Mouse (Mus musculus) embryonic facial prominence, embryonic 11.5 days (tissue): ENCODE data around the gene Dusp10. TPM values are rescaled to one million over a fixed set of nuclear protein-coding genes. Genes with fewer than 3 reads are reported as not detected.

Source experiments
- ATAC-seq: fragments of 200-750 bp; cut with Nextera tagmentation; replicated peaks from 2 replicates; pipeline ENCODE4 v1.8.0; 2017; ENCODE audit warnings: low read depth; ENCODE audit not compliant: insufficient number of reproducible peaks, low FRiP score, low TSS enrichment
- DNase-seq: peaks from one replicate; pipeline ENCODE4 v3.0.0-alpha.2; 2015; ENCODE audit warnings: low spot score
- H3K27ac ChIP-seq: fragments of 300-500 bp; sonication (generic); replicated peaks from 2 replicates; pipeline ENCODE4 v1.5.1; 2014; ENCODE audit warnings: mild to moderate bottlenecking, low read depth, low read length, control low read depth
- H3K27me3 ChIP-seq: fragments of 300-500 bp; sonication (generic); 2 replicates; pipeline ENCODE4 v1.6.1; 2014; ENCODE audit warnings: mild to moderate bottlenecking, low read length, moderate library complexity, mixed read lengths; ENCODE audit not compliant: control insufficient read depth, insufficient read depth
- H3K36me3 ChIP-seq: fragments of 300-500 bp; sonication (generic); replicated peaks from 2 replicates; pipeline ENCODE4 v1.6.1; 2014; ENCODE audit warnings: low read depth, mild to moderate bottlenecking, low read length, moderate library complexity, mixed read lengths; ENCODE audit not compliant: control insufficient read depth, insufficient read depth
- H3K4me1 ChIP-seq: fragments of 300-500 bp; sonication (generic); 2 replicates; pipeline ENCODE4 v1.6.1; 2014; ENCODE audit warnings: low read length, mixed read lengths; ENCODE audit not compliant: control insufficient read depth, insufficient read depth
- H3K4me2 ChIP-seq: fragments of 300-500 bp; sonication (generic); 2 replicates; pipeline ENCODE4 v1.6.1; 2014; ENCODE audit warnings: low read depth, mild to moderate bottlenecking, control low read depth, low read length, moderate library complexity
- H3K4me3 ChIP-seq: fragments of 300-500 bp; sonication (generic); 2 replicates; pipeline ENCODE4 v1.5.1; 2014; ENCODE audit warnings: low read depth, low read length, control low read depth
- H3K9ac ChIP-seq: fragments of 300-500 bp; sonication (generic); replicated peaks from 2 replicates; pipeline ENCODE4 v1.6.1; 2014; ENCODE audit warnings: mild to moderate bottlenecking, control low read depth, low read length
- H3K9me3 ChIP-seq: fragments of 300-500 bp; sonication (generic); replicated peaks from 2 replicates; pipeline ENCODE4 v1.6.1; 2016; ENCODE audit warnings: mild to moderate bottlenecking, low read length, inconsistent platforms, mixed read lengths; ENCODE audit not compliant: control insufficient read depth
- WGBS: fragments of 180-500 bp; shearing (Covaris S2); extraction: QIAGEN DNeasy Blood & Tissue Kit; methylation state at CpG from one replicate; pipeline ENCODE4 v1.1.7; 2014; 5-methylcytosine and 5-hydroxymethylcytosine counted together
- polyA plus RNA-seq: library from polyadenylated mRNA; unstranded; fragments of >200 nt; fragmentation: Nextera tagmentation; extraction: Ambion mirVana; gene quantifications from 2 replicates; pipeline ENCODE4 v1.2.1, GENCODE M21; 2014

Gene Dusp10
- polyA plus RNA-seq, 1 experiment from 2014 or later = 4.6 TPM

- Histone ChIP-seq H3K4me2 (no peak overlapping the region), H3K9me3 (no peaks in the 10 kb centered on the region), H3K36me3 (no peaks in the 10 kb centered on the region), H3K27me3 (no peaks in the 10 kb centered on the region), H3K4me1 (no peaks in the 10 kb centered on the region), H3K9ac (no peak overlapping the region), H3K27ac (no peak overlapping the region), H3K4me3 (no peak overlapping the region)
- DNase-seq (no peak), ATAC-seq (no peak)
- WGBS = 74% methylated on average over 4 of the region's 4 CpGs
Observed at GRCm38 (mm10) chr1:184052331-184052730, 39.2 kb downstream of the Dusp10 start.

- no peaks in the 10 kb centered on the region for H3K9me3 ChIP-seq
- H3K9ac ChIP-seq = no peak overlapping the region
- no peak overlapping the region for H3K4me3 ChIP-seq
- no peak for ATAC-seq
- no peak overlapping the region for H3K4me2 ChIP-seq
- H3K4me1 ChIP-seq = no peaks in the 10 kb centered on the region
- H3K36me3 ChIP-seq = no peaks in the 10 kb centered on the region
- DNase-seq = no peak
- H3K27ac ChIP-seq = no peak overlapping the region
- no peaks in the 10 kb centered on the region for H3K27me3 ChIP-seq
- WGBS = 76% methylated on average over 4 of the region's 4 CpGs
Observed at GRCm38 (mm10) chr1:184053141-184053540, 40.0 kb downstream of the Dusp10 start.

- no peaks in the 10 kb centered on the region for H3K36me3 ChIP-seq
- DNase-seq (no peak), ATAC-seq (no peak)
- H3K27ac ChIP-seq = no peak overlapping the region
- no peak overlapping the region for H3K4me3 ChIP-seq
- H3K9ac ChIP-seq = no peak overlapping the region
- no peaks in the 10 kb centered on the region for H3K4me1 ChIP-seq
- H3K27me3 ChIP-seq = no peaks in the 10 kb centered on the region
- no peak overlapping the region for H3K4me2 ChIP-seq
- H3K9me3 ChIP-seq = no peaks in the 10 kb centered on the region
- 85% methylated on average over 4 of the region's 4 CpGs for WGBS
Observed at GRCm38 (mm10) chr1:184053711-184054110, 40.6 kb downstream of the Dusp10 start.

GRCm38 (mm10) chr1:184054176-184054575, 41.1 kb downstream of the Dusp10 start:
- Histone ChIP-seq H3K27me3 (no peaks in the 10 kb centered on the region), H3K36me3 (no peaks in the 10 kb centered on the region), H3K9me3 (no peaks in the 10 kb centered on the region), H3K4me1 (no peaks in the 10 kb centered on the region), H3K4me3 (no peak overlapping the region), H3K4me2 (no peak overlapping the region), H3K9ac (no peak overlapping the region), H3K27ac (no peak overlapping the region)
- DNase-seq (no peak), ATAC-seq (no peak)
- WGBS = 92% methylated on average over 2 of the region's 2 CpGs

GRCm38 (mm10) chr1:184058206-184058605, 45.1 kb downstream of the Dusp10 start:
- ATAC-seq (no peak), DNase-seq (no peak)
- 67% methylated on average over 8 of the region's 8 CpGs for WGBS
- no peak overlapping the region for H3K4me2 ChIP-seq
- no peaks in the 10 kb centered on the region for H3K36me3 ChIP-seq
- H3K4me3 ChIP-seq = no peak overlapping the region
- H3K9ac ChIP-seq = no peak overlapping the region
- H3K4me1 ChIP-seq = no peaks in the 10 kb centered on the region
- H3K27me3 ChIP-seq = no peaks in the 10 kb centered on the region
- H3K9me3 ChIP-seq = no peaks in the 10 kb centered on the region
- no peak overlapping the region for H3K27ac ChIP-seq

- H3K9ac ChIP-seq = no peak overlapping the region
- no peaks in the 10 kb centered on the region for H3K27me3 ChIP-seq
- no peak overlapping the region for H3K4me3 ChIP-seq
- no peaks in the 10 kb centered on the region for H3K9me3 ChIP-seq
- H3K4me1 ChIP-seq = no peaks in the 10 kb centered on the region
- WGBS = 78% methylated on average over 3 of the region's 3 CpGs
- H3K36me3 ChIP-seq = no peaks in the 10 kb centered on the region
- ATAC-seq = no peak
- DNase-seq = no peak
- H3K4me2 ChIP-seq = no peak overlapping the region
- H3K27ac ChIP-seq = no peak overlapping the region
Observed at GRCm38 (mm10) chr1:184059814-184060213, 46.7 kb downstream of the Dusp10 start.

GRCm38 (mm10) chr1:184060381-184060780, 47.3 kb downstream of the Dusp10 start:
- H3K4me3 ChIP-seq = no peak overlapping the region
- H3K36me3 ChIP-seq = no peaks in the 10 kb centered on the region
- no peak overlapping the region for H3K4me2 ChIP-seq
- no peaks in the 10 kb centered on the region for H3K9me3 ChIP-seq
- no peaks in the 10 kb centered on the region for H3K4me1 ChIP-seq
- WGBS = 74% methylated on average over 9 of the region's 9 CpGs
- H3K9ac ChIP-seq = no peak overlapping the region
- no peak for DNase-seq
- ATAC-seq = no peak
- no peaks in the 10 kb centered on the region for H3K27me3 ChIP-seq
- no peak overlapping the region for H3K27ac ChIP-seq

- Histone ChIP-seq H3K4me2 (no peak overlapping the region), H3K9ac (no peak overlapping the region), H3K4me1 (no peaks in the 10 kb centered on the region), H3K9me3 (no peaks in the 10 kb centered on the region), H3K36me3 (no peaks in the 10 kb centered on the region), H3K4me3 (no peak overlapping the region), H3K27ac (no peak overlapping the region), H3K27me3 (no peaks in the 10 kb centered on the region)
- DNase-seq (no peak), ATAC-seq (no peak)
- 56% methylated on average over 4 of the region's 4 CpGs for WGBS
Observed at GRCm38 (mm10) chr1:184060828-184061734, 48.0 kb downstream of the Dusp10 start.
